Mouse (Mus musculus): ENCODE data around the gene Sohlh2. TPM values are rescaled to one million over a fixed set of nuclear protein-coding genes. Genes with fewer than 3 reads are reported as not detected.
"Not testable (repeated sequence)": the region's sequence is repeated elsewhere in the genome, so short reads cannot be mapped to it uniquely, and the experiment has no call there.

Sohlh2 gene
- not detected in 2 replicates for total RNA-seq (2015)
- total RNA-seq (2017) = not detected in 2 replicates

DNA sequence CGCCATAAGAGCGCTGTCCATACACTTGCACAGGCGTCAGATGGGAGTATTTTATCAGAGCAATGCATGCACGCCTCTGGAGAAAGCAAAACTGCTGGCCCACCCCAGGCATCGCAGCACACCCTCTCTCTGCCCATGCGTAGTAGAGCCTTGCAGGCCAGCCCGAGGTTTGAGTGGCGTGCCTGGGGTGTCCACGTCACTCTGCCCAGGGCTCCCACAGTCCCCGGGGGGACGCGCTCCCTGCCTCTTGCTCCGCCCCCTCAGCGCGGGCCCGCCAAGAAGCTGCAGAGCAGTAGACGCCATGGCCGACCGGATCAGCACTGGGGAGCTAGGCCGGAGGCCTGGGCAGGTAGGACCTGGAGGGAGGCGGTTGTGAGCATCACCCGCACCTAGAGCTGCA, at the start of gene Sohlh2:
Sohlh2 (plus strand) TSS at position 263 of the 400 bp plus-strand sequence.
- ATAC-seq (ENCODE audit: poor library complexity, severe bottlenecking) = no peak

- ATAC-seq (ENCODE audit: poor library complexity, severe bottlenecking) = no peak
Measured at GRCm38 (mm10) chr3:55137039-55137438, 44.8 kb upstream of the Sohlh2 start, which contains the start of gene Ccdc169. Ccdc169 (plus strand) TSS chr3:55137339.

GRCm38 (mm10) chr3:55139837-55140236, 42.0 kb upstream of the Sohlh2 start:
- no peak for ATAC-seq (ENCODE audit: poor library complexity, severe bottlenecking)

GRCm38 (mm10) chr3:55141401-55141800, 40.4 kb upstream of the Sohlh2 start:
- no peak for ATAC-seq (ENCODE audit: poor library complexity, severe bottlenecking)

DNA sequence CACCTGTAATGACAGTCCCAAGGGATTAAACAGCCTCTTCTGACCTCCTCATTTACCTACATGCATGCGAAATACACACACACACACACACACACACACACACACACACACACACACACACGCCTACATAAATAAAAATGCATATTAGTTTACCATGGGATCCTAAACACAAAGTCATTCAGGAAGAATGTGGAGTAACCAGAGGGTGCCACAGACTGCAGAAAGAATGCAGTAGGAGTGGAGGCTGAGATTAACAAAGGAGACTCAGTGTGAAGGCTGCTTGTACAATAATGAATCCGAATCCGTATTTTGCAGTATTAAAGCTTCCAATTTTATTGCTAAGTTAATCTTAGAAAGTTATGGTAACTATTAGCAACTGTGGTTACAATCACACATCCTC, 36.9 kb upstream of the Sohlh2 start:
- no peak for ATAC-seq (ENCODE audit: poor library complexity, severe bottlenecking)

- ATAC-seq (ENCODE audit: poor library complexity, severe bottlenecking) = no peak
Measured at GRCm38 (mm10) chr3:55146441-55146840, 35.4 kb upstream of the Sohlh2 start.

DNA sequence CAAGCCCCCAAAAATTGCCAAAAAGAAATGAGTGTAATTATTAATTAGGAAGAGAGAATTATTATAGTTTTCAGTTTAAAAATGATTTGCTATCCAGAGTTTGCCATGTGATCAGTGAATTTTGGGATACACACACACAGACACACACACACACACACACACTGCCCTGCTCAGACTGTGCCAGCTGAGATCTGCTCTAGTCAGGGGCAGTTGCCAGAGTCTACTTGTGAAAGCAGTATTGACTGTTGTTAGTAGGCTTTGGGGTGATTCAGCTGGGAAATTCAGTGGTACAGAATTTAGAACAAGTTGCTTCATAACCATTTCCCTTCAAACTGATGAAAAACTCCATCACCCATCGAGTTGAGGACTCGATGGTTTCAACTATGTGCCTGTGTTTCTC, 34.7 kb upstream of the Sohlh2 start:
- no peak for ATAC-seq (ENCODE audit: poor library complexity, severe bottlenecking)

GRCm38 (mm10) chr3:55148091-55148490, 33.7 kb upstream of the Sohlh2 start:
- ATAC-seq (ENCODE audit: poor library complexity, severe bottlenecking) = no peak

GRCm38 (mm10) chr3:55151656-55152433, 30.0 kb upstream of the Sohlh2 start:
- ATAC-seq (ENCODE audit: poor library complexity, severe bottlenecking) = no peak

DNA sequence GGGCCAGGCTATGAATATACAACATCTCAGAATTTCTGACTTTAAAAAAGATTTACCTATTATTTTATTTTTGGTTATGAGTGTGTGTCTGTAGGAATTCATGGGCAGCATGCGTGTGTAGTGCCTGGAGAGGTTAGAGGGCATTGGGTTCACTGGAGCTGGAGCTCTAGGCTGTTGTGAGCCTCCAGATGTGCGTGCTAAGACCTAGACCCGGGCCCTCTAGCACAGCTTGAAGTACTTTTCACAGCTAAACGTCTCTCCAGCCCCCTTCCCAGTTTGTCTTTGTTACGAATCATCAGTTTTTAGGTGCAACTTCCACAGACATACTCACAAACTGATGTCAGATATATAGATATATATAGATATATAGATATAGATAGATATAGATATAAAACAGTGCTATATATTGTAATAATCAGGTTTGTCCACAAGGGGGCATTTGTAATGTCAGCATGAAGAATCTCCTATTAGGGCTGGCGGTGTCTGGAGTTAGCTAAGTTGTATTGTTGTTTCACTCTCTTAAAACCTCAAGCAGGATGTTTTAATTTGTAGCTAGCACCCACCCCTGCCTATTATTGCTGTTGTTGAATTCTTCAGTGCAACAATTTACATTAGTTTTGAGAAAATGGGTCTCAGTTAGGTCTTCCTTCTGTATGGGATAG, 29.0 kb upstream of the Sohlh2 start:
- peak; percentile 27; the same call in 1 of the 2 replicates for ATAC-seq (ENCODE audit: poor library complexity, severe bottlenecking)

GRCm38 (mm10) chr3:55154163-55154562, 27.7 kb upstream of the Sohlh2 start:
- ATAC-seq (ENCODE audit: poor library complexity, severe bottlenecking) = no peak

- no peak for ATAC-seq (ENCODE audit: poor library complexity, severe bottlenecking)
Measured at GRCm38 (mm10) chr3:55157413-55157812, 24.4 kb upstream of the Sohlh2 start.

GRCm38 (mm10) chr3:55161144-55161543, 20.7 kb upstream of the Sohlh2 start:
- no peak for ATAC-seq (ENCODE audit: poor library complexity, severe bottlenecking)

GRCm38 (mm10) chr3:55163510-55163909, 18.3 kb upstream of the Sohlh2 start:
- ATAC-seq (ENCODE audit: poor library complexity, severe bottlenecking) = no peak

- no peak for ATAC-seq (ENCODE audit: poor library complexity, severe bottlenecking)
Measured at GRCm38 (mm10) chr3:55172478-55172877, 9.3 kb upstream of the Sohlh2 start.

DNA sequence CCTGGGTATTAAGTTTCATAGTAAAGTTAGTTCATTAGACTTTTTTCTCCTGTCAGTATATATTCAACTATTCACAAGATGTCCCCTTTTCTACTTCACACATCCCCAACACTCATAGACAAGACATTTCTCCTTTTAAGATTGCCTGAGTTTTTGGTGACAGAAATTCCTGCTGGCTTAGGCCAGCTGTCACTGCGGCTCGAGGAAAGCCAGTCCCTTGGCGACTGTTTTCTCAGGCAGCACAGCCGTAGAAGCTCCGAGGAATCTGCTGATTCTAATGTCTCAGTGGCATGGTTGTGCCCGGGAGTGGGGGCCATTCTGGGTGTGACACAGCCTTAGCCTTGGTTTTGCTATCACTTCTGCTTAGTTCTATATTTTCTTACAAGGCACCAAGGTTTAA, 4.6 kb upstream of the Sohlh2 start:
- no peak for ATAC-seq (ENCODE audit: poor library complexity, severe bottlenecking)

DNA sequence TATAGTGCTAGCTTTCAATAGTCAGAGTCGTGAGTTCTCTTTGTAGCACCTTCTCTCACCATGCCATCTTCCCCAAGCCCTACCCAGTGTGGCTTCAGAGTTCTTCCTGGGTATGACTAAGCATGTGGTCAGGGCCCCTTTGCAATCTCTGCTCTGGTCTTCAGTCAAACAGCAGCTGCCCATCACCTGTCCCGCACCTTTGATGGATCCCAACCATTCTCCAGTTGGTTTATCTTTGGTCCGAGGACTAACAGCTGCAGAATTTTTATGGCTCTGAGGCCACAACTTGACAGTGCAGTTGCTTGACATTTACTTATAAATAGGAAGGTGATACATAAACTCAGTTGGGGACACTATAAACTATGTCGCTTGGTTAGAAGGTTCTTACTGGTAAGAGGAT, 9.8 kb downstream of the Sohlh2 start:
- no peak for ATAC-seq (ENCODE audit: poor library complexity, severe bottlenecking)

- no peak for ATAC-seq (ENCODE audit: poor library complexity, severe bottlenecking)
Measured at GRCm38 (mm10) chr3:55193351-55193750, 11.5 kb downstream of the Sohlh2 start.

DNA sequence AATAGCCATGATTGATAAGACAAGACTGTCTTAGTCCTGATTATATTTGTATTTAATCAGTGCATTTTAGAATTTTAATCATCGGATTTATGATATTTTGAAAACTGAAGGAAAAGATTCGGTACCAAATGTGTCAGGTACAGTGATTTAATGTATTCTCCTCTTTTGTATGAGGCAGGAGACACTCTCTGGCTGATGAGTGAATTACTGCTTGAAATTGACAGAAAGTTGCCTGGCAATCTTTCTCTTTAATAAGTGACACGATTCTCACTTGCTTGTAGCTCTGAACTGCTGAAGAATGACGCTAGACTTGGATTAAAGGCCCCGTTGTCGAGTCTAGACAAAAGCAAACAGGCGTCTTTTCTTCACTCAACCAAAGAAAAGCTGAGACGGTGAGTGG, 13.0 kb downstream of the Sohlh2 start:
- no peak for ATAC-seq (ENCODE audit: poor library complexity, severe bottlenecking)

- no peak for ATAC-seq (ENCODE audit: poor library complexity, severe bottlenecking)
Measured at GRCm38 (mm10) chr3:55195581-55196327, 13.9 kb downstream of the Sohlh2 start.

DNA sequence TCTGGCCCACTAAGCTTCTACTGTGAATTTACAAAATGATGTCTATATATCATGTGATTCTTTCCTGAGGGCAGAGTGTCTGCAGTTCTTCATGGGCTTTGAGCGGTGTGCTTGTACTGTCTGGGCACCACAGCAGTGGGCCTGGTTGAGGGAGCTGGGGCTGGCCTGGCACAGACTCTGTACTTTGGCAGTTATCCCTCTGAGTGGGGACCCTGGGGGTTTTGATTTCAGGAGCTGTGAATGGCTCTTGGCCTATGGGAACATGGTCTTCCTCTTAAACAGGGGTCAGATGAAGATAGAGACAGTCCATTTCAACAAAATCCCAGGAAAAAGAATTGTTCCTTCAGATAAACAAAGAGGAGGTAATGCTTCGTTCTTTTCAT, 14.5 kb downstream of the Sohlh2 start:
- ATAC-seq (ENCODE audit: poor library complexity, severe bottlenecking) = no peak

DNA sequence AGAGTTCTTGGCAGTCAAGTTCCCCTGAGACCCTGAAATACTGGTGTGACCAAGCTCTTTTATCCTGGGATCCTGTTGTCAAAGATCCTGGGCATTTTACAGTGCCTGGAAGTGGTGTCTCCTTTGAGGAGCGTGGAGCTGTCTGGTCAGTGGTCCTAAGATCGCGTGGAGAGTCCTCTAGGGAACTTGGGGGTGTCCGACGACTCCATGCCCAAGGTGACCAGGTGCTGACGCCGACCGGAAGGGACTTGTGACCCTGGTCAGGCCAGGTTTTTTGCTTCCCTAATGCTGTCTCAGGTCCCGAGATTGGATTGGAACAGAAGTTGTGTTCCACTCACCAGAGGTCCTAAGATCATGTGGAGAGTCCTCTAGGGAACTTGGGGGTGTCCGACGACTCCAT, 21.8 kb downstream of the Sohlh2 start:
- ATAC-seq (ENCODE audit: poor library complexity, severe bottlenecking) = not testable (repeated sequence)
